Mouse (Mus musculus) lung, embryonic 15.5 days (tissue): ENCODE data around the gene Acsl4. TPM values are rescaled to one million over a fixed set of nuclear protein-coding genes. Genes with fewer than 3 reads are reported as not detected.
A peak's percentile ranks its signal among the peaks of the same experiment; 100 is the strongest.

Experiments
- ATAC-seq: fragments of 200-750 bp; cut with Nextera tagmentation; 2 replicates; pipeline ENCODE4 v1.8.0; 2017; ENCODE audit warnings: moderate number of reproducible peaks, borderline replicate concordance; ENCODE audit not compliant: low FRiP score, low TSS enrichment; ENCODE audit errors: extremely low read depth
- H3K27ac ChIP-seq: fragments of 300-500 bp; sonication (generic); 2 replicates; pipeline ENCODE4 v1.5.1; 2015; ENCODE audit warnings: moderate library complexity, mild to moderate bottlenecking, inconsistent platforms
- H3K27me3 ChIP-seq: fragments of 300-500 bp; sonication (generic); 2 replicates; pipeline ENCODE4 v1.6.1; 2015; ENCODE audit warnings: inconsistent platforms
- H3K36me3 ChIP-seq: fragments of 300-500 bp; sonication (generic); 2 replicates; pipeline ENCODE4 v1.6.1; 2015; ENCODE audit warnings: inconsistent platforms
- H3K4me1 ChIP-seq: fragments of 300-500 bp; sonication (generic); 2 replicates; pipeline ENCODE4 v1.6.1; 2015; ENCODE audit warnings: inconsistent platforms
- H3K4me2 ChIP-seq: fragments of 300-500 bp; sonication (generic); 2 replicates; pipeline ENCODE4 v1.6.1; 2015; ENCODE audit warnings: inconsistent platforms, mild to moderate bottlenecking, moderate library complexity
- H3K4me3 ChIP-seq: fragments of 300-500 bp; sonication (generic); 2 replicates; pipeline ENCODE4 v1.5.1; 2015; ENCODE audit warnings: mild to moderate bottlenecking, inconsistent platforms
- H3K9ac ChIP-seq: fragments of 300-500 bp; sonication (generic); 2 replicates; pipeline ENCODE4 v1.6.1; 2015; ENCODE audit warnings: inconsistent platforms
- H3K9me3 ChIP-seq: fragments of 300-500 bp; sonication (generic); 2 replicates; pipeline ENCODE4 v1.6.1; 2016; ENCODE audit warnings: inconsistent platforms
- WGBS: fragments of 180-500 bp; shearing (Covaris S2); methylation state at CpG from one replicate; pipeline ENCODE4 v1.1.7; 2015; 5-methylcytosine and 5-hydroxymethylcytosine counted together
- polyA plus RNA-seq: library from polyadenylated mRNA; unstranded; fragments of >200 nt; fragmentation: Nextera tagmentation; extraction: Ambion mirVana; gene quantifications from 2 replicates; pipeline ENCODE4 v1.2.1, GENCODE M21; 2015

The Acsl4 gene
- polyA plus RNA-seq: 16.9 and 19.4 TPM in 2 replicates

DNA sequence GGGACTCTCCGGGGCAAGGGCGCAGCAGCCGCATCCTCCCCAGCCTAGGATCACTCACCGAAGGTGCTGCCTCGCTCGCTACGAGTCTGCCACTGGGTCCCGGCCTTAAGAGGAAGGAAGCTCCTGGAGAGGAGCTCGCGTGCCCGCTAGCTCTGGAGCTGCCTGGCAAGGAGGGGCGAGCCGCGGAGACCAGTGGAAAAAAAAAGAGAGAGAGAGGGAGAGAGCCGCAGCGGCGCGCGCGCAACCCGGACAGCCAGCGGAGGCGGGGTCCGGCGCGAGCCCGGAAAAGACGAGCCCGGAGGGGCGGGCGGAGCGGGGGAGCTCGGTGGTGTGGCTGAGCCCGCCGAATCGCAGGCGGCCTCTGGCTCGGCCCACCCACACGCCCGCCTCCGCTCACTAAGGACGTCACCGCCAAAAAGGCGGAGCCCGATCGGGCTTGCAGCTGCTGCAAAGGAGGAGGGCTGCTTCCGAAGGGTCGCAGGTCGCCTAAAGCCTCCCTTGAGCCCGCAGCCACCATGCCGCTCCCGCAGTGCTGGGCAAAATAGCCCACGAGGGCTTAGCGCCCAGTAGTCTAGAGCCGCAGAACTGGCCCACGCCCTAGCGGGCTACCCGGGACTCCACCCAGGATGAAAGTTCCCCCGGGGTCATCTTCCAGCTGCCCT lies at the start of gene Acsl4:
TSS of gene Acsl4 (minus strand) at position 289 of the 662 bp plus-strand sequence.
- peak within 1 kb of the TSS; percentile 77 for H3K27ac ChIP-seq
- peak within 1 kb of the TSS; percentile 64 for H3K4me3 ChIP-seq
- no peaks in the 10 kb centered on the region for H3K4me1 ChIP-seq
- no peaks in the 10 kb centered on the region for H3K9me3 ChIP-seq
- H3K27me3 ChIP-seq: peaks cover 8% of the 10 kb centered on the region; the same call in 1 of the 2 replicates
- peak; percentile 98 for ATAC-seq
- WGBS: 9% methylated on average over 27 of the region's 59 CpGs
- peak within 1 kb of the TSS; percentile 58 for H3K4me2 ChIP-seq
- H3K9ac ChIP-seq: peak within 1 kb of the TSS; percentile 66
- no peaks in the 10 kb centered on the region for H3K36me3 ChIP-seq

DNA sequence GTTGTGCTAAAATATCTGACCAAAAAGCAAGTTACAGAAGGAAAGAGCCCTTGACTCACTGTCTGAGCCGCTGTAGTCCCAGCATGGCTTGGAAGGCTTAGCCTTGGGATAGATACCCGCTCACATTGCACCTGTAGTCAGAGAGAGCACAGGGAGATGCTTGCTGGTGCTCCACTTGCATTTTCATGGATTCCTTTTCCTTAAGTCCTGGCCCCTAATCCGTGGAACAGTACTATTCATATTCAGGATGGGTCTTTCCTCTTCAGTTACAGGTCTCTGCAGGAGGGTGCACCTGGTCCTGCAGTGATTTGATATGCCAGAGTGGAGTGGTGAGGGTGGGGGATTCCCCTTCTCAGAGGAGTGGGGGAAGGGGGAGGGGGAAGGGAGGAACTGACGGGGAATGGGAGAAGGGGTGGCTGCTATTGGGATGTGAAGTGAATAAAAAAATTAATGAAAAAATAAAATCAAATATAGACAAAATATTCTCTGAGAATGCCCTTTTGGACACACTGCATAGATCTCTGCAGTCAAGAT lies 47.7 kb upstream of the Acsl4 start:
- Histone ChIP-seq H3K4me2 (no peak overlapping the region), H3K4me3 (no peak overlapping the region), H3K9me3 (no peaks in the 10 kb centered on the region), H3K27me3 (no peaks in the 10 kb centered on the region), H3K9ac (no peak overlapping the region), H3K4me1 (no peaks in the 10 kb centered on the region), H3K27ac (no peak overlapping the region), H3K36me3 (no peaks in the 10 kb centered on the region)
- no peak for ATAC-seq
- 36% methylated on average over 4 of the region's 4 CpGs for WGBS

- WGBS: 71% methylated on average over 3 of the region's 3 CpGs
Measured at GRCm38 (mm10) chrX:142432846-142433245, 42.5 kb upstream of the Acsl4 start.

GRCm38 (mm10) chrX:142427111-142427510 lies 36.8 kb upstream of the Acsl4 start:
- no peak overlapping the region for H3K9ac ChIP-seq
- no peaks in the 10 kb centered on the region for H3K9me3 ChIP-seq
- H3K4me2 ChIP-seq: no peak overlapping the region
- H3K4me3 ChIP-seq: no peak overlapping the region
- ATAC-seq: no peak
- H3K36me3 ChIP-seq: no peaks in the 10 kb centered on the region
- no peak overlapping the region for H3K27ac ChIP-seq
- H3K27me3 ChIP-seq: no peaks in the 10 kb centered on the region
- 40% methylated on average over 4 of the region's 4 CpGs for WGBS
- H3K4me1 ChIP-seq: no peaks in the 10 kb centered on the region

More at GRCm38 (mm10) chrX:142432846-142433245, 42.5 kb upstream of the Acsl4 start:
- no peaks in the 10 kb centered on the region for H3K27me3 ChIP-seq
- no peaks in the 10 kb centered on the region for H3K4me1 ChIP-seq
- H3K4me2 ChIP-seq: no peak overlapping the region
- H3K36me3 ChIP-seq: no peaks in the 10 kb centered on the region
- no peak overlapping the region for H3K27ac ChIP-seq
- H3K4me3 ChIP-seq: no peak overlapping the region
- H3K9ac ChIP-seq: no peak overlapping the region
- ATAC-seq: no peak
- H3K9me3 ChIP-seq: no peaks in the 10 kb centered on the region

DNA sequence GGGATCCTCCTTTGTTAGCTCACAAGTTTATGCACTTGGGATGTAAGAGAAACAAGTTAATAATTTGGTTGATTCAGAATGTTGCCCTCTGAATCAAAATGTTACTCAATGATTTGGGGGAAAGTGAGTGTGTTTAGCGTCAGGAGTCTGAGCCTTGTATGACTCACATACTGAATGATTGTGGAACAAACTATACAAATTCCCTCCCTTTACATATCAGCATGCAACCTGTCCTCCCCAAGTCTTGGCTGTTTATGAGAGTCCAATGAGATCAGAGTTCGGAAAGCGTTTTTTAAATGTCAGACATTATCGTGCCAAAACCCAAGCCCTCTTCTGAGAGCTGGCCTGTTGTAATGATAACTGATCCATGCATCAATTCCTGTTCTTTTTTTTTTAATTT lies 36.3 kb upstream of the Acsl4 start:
- Histone ChIP-seq H3K27ac (no peak overlapping the region), H3K4me3 (no peak overlapping the region), H3K9ac (no peak overlapping the region), H3K36me3 (no peaks in the 10 kb centered on the region), H3K9me3 (no peaks in the 10 kb centered on the region), H3K27me3 (no peaks in the 10 kb centered on the region), H3K4me2 (no peak overlapping the region), H3K4me1 (no peaks in the 10 kb centered on the region)
- 55% methylated on average over 4 of the region's 4 CpGs for WGBS
- no peak for ATAC-seq

DNA sequence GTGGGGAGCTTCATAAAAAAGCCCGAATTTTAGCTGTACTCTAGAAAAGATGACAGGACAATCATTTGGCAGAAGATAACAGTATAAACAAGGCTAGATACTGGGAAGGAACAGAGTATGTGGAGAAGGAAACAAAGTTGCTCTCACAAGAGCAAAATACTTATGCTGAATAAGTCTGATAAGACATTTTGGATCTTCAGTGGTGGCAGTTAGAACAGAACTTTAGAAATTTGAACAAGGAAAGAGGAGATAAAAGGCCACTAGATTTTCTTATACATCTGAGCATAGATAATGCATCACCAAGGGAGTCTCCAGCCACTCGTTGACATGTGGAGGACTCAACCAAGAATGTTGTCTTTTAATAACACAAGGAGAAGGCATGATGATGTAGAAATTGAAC lies 23.5 kb upstream of the Acsl4 start:
- Histone ChIP-seq H3K36me3 (no peaks in the 10 kb centered on the region), H3K9ac (no peak overlapping the region), H3K9me3 (no peaks in the 10 kb centered on the region), H3K27ac (no peak overlapping the region), H3K4me2 (no peak overlapping the region), H3K27me3 (no peaks in the 10 kb centered on the region; the same call in 1 of the 2 replicates), H3K4me1 (no peaks in the 10 kb centered on the region), H3K4me3 (no peak overlapping the region)
- WGBS: 39% methylated on average over 2 of the region's 2 CpGs
- ATAC-seq: no peak

DNA sequence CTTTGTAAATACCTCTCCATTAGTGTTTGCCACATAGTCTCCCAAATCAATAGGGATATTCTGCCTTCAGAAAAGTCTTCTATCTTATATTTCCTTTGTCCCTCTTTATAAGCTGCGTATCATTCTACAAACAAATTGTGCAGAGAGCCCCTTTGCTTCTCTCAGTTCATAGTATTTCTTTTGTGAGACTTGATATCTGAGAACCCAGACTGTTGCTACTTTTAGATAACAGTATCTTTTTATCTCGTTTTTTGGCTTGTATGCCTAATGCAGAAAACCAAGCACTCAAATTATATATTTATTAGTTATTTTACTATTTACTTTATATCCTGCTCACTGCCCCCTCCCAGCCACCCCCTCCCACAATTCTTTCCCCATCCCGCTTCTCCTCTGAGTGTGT lies 19.7 kb upstream of the Acsl4 start:
- no peak for ATAC-seq
- no peaks in the 10 kb centered on the region for H3K4me1 ChIP-seq
- 59% methylated on average over 3 of the region's 3 CpGs for WGBS
- H3K4me3 ChIP-seq: no peak overlapping the region
- no peaks in the 10 kb centered on the region for H3K9me3 ChIP-seq
- no peaks in the 10 kb centered on the region for H3K36me3 ChIP-seq
- H3K27ac ChIP-seq: no peak overlapping the region
- H3K4me2 ChIP-seq: no peak overlapping the region
- no peaks in the 10 kb centered on the region; the same call in 1 of the 2 replicates for H3K27me3 ChIP-seq
- no peak overlapping the region for H3K9ac ChIP-seq

- Histone ChIP-seq H3K27me3 (no peaks in the 10 kb centered on the region; the same call in 1 of the 2 replicates), H3K9me3 (no peaks in the 10 kb centered on the region), H3K36me3 (no peaks in the 10 kb centered on the region), H3K9ac (no peak overlapping the region), H3K4me2 (no peak overlapping the region), H3K4me1 (no peaks in the 10 kb centered on the region), H3K27ac (no peak overlapping the region), H3K4me3 (no peak overlapping the region)
- ATAC-seq: no peak
- WGBS: 75% methylated on average over 3 of the region's 3 CpGs
Measured at GRCm38 (mm10) chrX:142409338-142409737, 19.0 kb upstream of the Acsl4 start.

DNA sequence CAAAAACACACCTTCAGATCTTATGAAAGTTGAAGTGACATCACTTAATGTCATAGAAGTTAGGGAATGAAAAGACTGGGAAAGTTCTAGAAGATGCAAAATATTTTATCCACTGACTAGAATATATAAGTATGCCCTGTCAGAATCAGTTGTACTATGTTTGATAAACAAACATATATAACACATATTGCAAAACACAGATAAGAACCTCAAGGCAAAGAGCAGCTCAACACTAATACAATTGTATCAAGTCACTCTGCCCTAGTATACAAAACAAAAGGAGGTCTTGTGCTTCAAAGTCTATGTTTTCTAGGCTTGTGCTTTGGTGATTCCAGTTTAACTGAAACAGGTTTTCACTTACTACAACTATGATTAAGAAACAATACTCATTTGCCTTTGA lies 12.8 kb upstream of the Acsl4 start:
- H3K4me3 ChIP-seq: no peak overlapping the region
- ATAC-seq: no peak

GRCm38 (mm10) chrX:142398621-142399020 lies 8.3 kb upstream of the Acsl4 start:
- Histone ChIP-seq H3K4me3 (no peak overlapping the region), H3K4me2 (no peak overlapping the region), H3K9ac (no peak overlapping the region)

More for the DNA sequence above, 12.8 kb upstream of the Acsl4 start:
- H3K9me3 ChIP-seq: no peaks in the 10 kb centered on the region
- H3K27me3 ChIP-seq: no peaks in the 10 kb centered on the region
- no peak overlapping the region for H3K4me2 ChIP-seq
- no peaks in the 10 kb centered on the region for H3K4me1 ChIP-seq
- no peak overlapping the region for H3K9ac ChIP-seq
- no peak overlapping the region for H3K27ac ChIP-seq
- H3K36me3 ChIP-seq: no peaks in the 10 kb centered on the region

GRCm38 (mm10) chrX:142390909-142391265 lies 552 bp upstream of the Acsl4 start:
- Histone ChIP-seq H3K27me3 (peaks cover 8% of the 10 kb centered on the region; the same call in 1 of the 2 replicates), H3K4me3 (peak overlapping the region; percentile 64), H3K4me2 (peak overlapping the region; percentile 58), H3K9ac (peak overlapping the region; percentile 57), H3K9me3 (no peaks in the 10 kb centered on the region), H3K27ac (peak overlapping the region; percentile 72), H3K36me3 (no peaks in the 10 kb centered on the region), H3K4me1 (no peaks in the 10 kb centered on the region)
- ATAC-seq: no peak; the same call in 1 of the 2 replicates
- 30% methylated on average over 7 of the region's 7 CpGs for WGBS

More at GRCm38 (mm10) chrX:142398621-142399020, 8.3 kb upstream of the Acsl4 start:
- Histone ChIP-seq H3K9me3 (no peaks in the 10 kb centered on the region), H3K4me1 (no peaks in the 10 kb centered on the region), H3K27me3 (no peaks in the 10 kb centered on the region), H3K27ac (no peak overlapping the region), H3K36me3 (no peaks in the 10 kb centered on the region)
- WGBS: 57% methylated on average over 2 of the region's 2 CpGs
- ATAC-seq: no peak

DNA sequence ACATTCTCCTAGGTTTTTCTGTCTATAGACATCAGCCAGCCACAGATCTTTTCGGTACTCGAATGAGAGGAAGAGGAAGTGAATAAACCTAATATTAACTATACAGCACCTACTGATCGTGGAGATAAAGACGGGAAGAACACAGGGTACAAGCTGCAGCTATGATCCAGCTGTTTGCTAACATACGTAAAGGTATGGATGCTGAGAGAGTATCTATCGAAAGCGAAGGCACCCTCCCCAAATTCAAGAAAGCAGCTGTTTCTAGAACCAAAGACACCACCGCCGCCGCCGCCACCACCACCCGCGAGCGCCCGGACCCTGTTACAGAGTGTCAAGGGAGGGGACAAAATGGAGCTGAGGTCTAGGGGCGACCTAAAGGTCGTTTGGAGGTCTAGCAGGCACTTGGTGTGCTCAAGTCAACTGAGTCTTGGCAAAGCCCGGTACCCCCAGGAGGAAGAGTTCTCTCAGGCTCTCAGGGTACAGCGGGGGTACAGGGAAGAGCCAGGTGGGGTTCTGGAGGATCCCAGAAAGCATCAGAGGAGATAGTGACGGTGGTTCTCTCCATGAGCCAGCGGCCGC lies 665 bp downstream of the Acsl4 start:
- peaks cover 8% of the 10 kb centered on the region; the same call in 1 of the 2 replicates for H3K27me3 ChIP-seq
- no peaks in the 10 kb centered on the region for H3K36me3 ChIP-seq
- no peaks in the 10 kb centered on the region for H3K9me3 ChIP-seq
- peak overlapping the region; percentile 64 for H3K4me3 ChIP-seq
- peak overlapping the region; percentile 77 for H3K27ac ChIP-seq
- WGBS: 13% methylated on average over 22 of the region's 22 CpGs
- peak overlapping the region; percentile 66 for H3K9ac ChIP-seq
- no peaks in the 10 kb centered on the region for H3K4me1 ChIP-seq
- peak overlapping the region; percentile 55 for H3K4me2 ChIP-seq
- peak; percentile 41; the same call in 1 of the 2 replicates for ATAC-seq
